In the genomic region with DNA sequence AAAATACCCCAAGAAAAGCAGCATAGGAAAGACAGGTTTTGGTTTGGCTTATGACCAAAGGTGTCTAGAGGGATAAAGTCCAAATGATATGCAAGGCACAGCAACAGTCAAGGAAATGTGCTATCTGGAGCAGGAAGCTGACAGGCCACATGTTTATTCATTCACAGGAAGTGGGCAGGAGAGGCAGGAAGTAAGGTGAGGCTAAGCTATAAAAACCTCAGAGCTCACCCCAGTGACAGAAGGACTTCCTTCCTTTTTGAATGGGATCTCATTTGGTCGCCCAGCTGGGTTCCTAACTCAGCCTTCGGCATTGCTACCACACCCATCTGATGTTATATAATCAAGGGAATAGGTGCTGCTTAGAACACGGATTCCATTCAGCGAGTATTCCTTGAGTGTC, we compare ENCODE assay signal across 10 mouse cellular contexts.
DNase-seq lines count a peak whose midpoint lies in the region; ATAC-seq lines count a peak whose summit lies in the region.
"Had no signal": no experiment of that assay in that cellular context is flagged by ENCODE, and none has a peak within 500 bp of the region (broad histone marks: within the 10 kb centered on the region; RNA-seq: fewer than 3 reads in every experiment).

No protein-coding gene starts in this region.

- intact Hi-C loops in heart, postnatal 36 days (cut with DNase I): loop anchor here (2.0 kb wide), 2 partner anchors 38 to 120 kb away; no protein-coding TSS in a partner anchor

- peak; percentile 62 for DNase-seq in heart, adult 8-10 months (ENCODE audit: low spot score)
- DNase-seq in heart, postnatal 36 days: no peak
- DNase-seq in spleen, postnatal 36 days (ENCODE audit: low spot score in 2 of 2): peak; percentile 46 to 54
- no peak for DNase-seq in spleen, postnatal 14 days (ENCODE audit: low spot score in 2 of 2)
- DNase-seq in thymus, postnatal 25 days: peak; percentile 23
- no peak for DNase-seq in layer of hippocampus, adult 11-12 months (ENCODE audit: low spot score)
- DNase-seq in layer of hippocampus, postnatal 36 days: no peak
- DNase-seq: right cerebral cortex, postnatal 4 days had no signal

- ATAC-seq in hematopoietic stem cell, adult 5-6 weeks (replicated peaks in 1 of 2; ENCODE audit: insufficient read depth in 1 of 2, low FRiP score in 2 of 2, low TSS enrichment in 1 of 2, low read depth in 1 of 2, poor library complexity in 2 of 2, severe bottlenecking in 2 of 2): peak; percentile 69 to 79
- ATAC-seq: forebrain, embryonic 13.5 days had no signal

Comparison
In these comparisons a context has a peak if more than half of its experiments do, and no peak if none do; other contexts are left out.
1. DNase-seq: peak in heart, adult 8-10 months (single experiment), spleen, postnatal 36 days (2 of 2) and thymus, postnatal 25 days (single experiment); none in heart, postnatal 36 days (0 of 2), spleen, postnatal 14 days (0 of 2), layer of hippocampus, adult 11-12 months (single experiment) and layer of hippocampus, postnatal 36 days (0 of 2).